Mouse (Mus musculus) adrenal gland, adult 8-10 months (tissue): ENCODE measurements around the gene Wfikkn1. TPM values are rescaled to one million over a fixed set of nuclear protein-coding genes. Genes with fewer than 3 reads are reported as not detected.

Experiments used
- DNase-seq: peaks from one replicate; pipeline ENCODE4 v3.0.0; 2022
- total RNA-seq, 4 experiments: library from RNA; stranded (reverse); gene quantifications; 2 replicates each; pipeline ENCODE4 v1.2.4; 2022

Gene Wfikkn1
- 1 to 10 TPM; 1.6 to 2.9 (median 2.0) TPM for total RNA-seq

- DNase-seq: no peak
These were observed at the start of gene Wfikkn1 for GRCm38 (mm10) chr17:25880196-25880910. Wfikkn1 (minus strand) TSS chr17:25880858.

DNA sequence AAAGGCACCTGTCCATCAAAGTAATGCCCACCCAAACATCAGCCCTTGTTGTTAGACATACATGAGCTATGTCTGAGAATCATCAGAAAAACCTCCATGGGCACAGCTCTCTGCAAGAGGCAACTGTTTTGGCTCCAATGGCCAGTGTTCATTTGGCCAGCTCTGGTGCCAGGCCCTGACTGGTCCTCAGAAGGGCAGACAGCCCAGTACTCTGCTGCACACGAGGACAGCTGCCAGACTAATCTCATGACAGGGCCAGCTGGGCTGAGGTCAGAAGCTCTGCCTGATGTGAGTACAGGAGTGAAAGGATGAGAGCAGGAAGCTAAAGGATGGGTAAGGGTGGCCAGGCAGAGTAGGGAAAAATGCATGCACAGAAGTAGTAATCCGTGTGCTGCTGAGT is 44.7 kb upstream of the Wfikkn1 start:
- DNase-seq: no peak

- no peak for DNase-seq
These were observed 41.5 kb upstream of the Wfikkn1 start for GRCm38 (mm10) chr17:25922120-25922519.

- peak; percentile 100 for DNase-seq
These were observed 39.4 kb upstream of the Wfikkn1 start for GRCm38 (mm10) chr17:25919786-25920642.

DNA sequence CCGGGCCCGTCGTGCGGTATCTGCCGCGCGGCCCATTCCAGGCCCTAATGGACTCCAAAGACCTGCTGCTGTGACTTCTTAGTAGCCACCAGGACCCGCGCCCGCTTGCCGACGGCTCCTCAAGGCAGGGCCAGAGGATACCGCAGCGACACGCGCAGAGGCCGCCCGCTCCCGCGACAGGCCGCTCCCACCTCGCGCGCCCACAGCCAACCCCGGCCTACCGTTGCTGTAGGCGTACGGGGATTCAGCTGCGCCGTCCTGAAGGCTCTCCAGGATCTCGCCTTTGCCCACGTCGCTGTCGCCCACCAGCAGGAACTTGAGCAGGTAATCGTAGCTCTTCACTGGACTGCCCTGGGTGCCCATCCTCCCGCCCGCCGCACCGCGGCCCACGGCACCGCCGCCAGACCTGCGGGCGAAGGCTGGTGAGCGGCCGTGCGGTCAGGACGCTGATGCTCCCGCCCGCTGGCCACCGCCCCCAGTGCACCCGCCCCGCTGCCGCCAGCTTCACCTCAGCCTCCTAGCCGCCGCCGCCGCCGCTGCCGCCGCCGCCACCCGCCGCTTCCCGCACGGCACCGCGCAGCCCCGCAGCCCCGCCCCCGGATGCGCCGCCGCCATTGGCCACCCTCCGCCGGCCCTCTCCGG is 38.6 kb upstream of the Wfikkn1 start, which contains the start of gene Rab40c:
Gene Rab40c, minus strand, starts transcription at position 584 of the 642 bp plus-strand sequence.
- no peak for DNase-seq

- no peak for DNase-seq
These were observed 37.5 kb upstream of the Wfikkn1 start for GRCm38 (mm10) chr17:25918037-25918750.

GRCm38 (mm10) chr17:25916931-25917647 is 36.4 kb upstream of the Wfikkn1 start:
- peak; percentile 86 for DNase-seq

- peak; percentile 29 for DNase-seq
These were observed 33.6 kb upstream of the Wfikkn1 start for GRCm38 (mm10) chr17:25914295-25914694.

- DNase-seq: no peak
These were observed 33.2 kb upstream of the Wfikkn1 start for GRCm38 (mm10) chr17:25913877-25914275.

DNA sequence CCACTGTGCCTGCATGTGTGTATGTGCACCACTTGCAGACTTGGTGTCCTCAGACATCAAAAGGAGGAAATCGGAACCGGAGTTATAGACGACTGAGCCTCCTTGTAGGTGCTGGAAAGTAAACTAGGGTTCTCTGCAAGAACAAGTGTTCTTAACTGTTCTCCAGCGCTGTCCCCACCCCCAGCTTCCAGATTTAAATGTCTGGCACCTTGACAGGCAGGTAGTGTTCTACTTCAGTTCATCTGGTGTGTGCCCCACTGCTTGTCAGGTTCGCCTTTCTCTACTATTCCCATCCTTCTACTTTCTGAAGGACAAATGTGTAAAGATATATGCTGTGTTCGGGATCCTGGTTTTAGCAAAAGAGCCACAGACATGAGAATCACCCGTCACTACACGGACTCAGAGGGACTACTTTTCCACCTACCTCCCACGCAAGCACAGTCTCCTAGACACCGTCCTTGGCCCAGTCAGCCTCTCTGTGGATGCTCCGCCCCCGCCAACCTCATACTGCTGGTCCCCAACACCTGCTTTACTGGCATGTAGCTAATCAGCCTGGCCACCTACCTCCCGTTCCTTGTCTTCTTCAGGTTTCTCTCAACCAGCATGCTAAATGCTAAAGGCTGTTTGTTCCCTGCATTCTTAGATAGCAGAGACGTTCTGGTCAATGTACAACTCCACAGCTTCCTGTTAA is 32.7 kb upstream of the Wfikkn1 start:
- peak; percentile 58 for DNase-seq

DNA sequence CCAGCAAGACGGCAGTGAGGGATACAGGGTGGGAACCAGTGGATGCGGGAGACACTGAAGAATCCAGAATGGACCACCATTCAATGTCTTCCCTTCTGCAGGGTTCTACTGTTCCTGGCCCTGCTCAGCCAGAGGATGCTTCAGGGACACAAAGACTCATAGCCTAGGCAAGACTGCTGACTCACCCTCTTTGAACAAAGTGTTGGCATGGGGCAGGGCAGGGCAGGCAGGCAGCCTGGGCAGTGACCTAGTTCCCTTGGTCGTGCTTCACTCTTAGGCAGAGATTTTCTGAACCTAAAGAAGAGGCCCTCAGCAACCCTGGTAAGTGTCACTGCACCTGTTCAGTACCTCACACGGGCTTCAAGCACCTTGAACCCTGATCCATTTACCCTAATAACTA is 31.2 kb upstream of the Wfikkn1 start:
- peak; percentile 79 for DNase-seq

DNA sequence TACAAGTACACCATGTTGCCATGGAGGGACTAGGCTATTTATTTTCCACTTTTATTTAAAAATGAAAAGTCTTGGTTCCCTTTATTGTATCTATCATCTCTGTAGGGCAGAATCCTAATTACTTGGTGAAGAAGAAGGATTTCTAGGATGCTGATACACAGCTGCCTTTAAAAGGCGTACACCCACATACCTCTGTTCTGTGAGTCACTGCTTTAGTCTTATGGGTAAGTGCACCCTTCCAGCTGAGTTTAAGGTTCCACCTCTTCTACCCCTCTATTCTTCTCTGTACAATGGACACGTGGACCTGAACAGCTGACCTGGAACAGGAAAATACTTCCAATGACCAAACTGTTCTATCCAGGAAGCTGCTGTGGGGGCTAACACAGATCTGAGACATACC is 27.0 kb upstream of the Wfikkn1 start:
- DNase-seq: no peak

DNA sequence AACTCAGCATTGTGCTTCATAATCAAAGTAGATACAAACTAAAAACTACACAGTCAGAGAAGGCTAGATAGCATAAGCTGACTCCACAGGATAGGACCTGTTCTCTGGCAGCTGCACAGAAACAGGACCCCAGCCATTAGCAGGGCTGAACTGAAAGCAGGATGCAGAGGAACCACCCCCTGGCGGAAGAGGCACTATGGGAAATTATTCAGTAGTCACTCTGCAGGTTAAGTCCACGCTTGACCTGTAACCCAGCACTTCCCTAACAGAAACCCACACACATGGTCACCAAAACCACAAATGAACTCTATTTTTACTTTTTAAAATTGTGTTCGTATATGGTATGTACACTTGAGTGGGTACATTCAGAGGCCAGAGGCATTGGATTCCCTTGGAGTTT is 22.4 kb upstream of the Wfikkn1 start:
- no peak for DNase-seq

DNA sequence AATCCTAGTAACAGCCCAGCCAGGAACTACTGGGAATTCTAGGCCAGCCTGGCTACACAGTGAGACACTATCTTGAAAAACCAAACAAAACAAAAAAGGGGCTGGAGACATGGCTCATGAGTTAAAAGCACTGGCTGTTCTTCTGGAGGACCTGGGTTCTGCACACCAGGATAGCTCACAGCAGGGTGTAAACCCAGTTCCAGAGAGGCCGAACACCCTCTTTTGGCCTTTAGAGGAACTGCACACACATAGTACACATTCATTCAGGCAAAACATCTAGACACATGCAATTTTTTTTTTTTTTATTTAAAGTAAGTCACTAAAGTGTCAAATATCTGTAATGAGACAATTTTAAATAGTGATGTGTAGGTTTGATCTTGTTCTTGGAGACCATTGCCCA is 19.5 kb upstream of the Wfikkn1 start:
- DNase-seq: no peak

- DNase-seq: no peak
These were observed 15.2 kb upstream of the Wfikkn1 start for GRCm38 (mm10) chr17:25895891-25896290.

GRCm38 (mm10) chr17:25895415-25895814 is 14.8 kb upstream of the Wfikkn1 start:
- no peak for DNase-seq

GRCm38 (mm10) chr17:25893975-25894617 is 13.4 kb upstream of the Wfikkn1 start:
- DNase-seq: no peak

GRCm38 (mm10) chr17:25888837-25889236 is 8.2 kb upstream of the Wfikkn1 start:
- DNase-seq: no peak

DNA sequence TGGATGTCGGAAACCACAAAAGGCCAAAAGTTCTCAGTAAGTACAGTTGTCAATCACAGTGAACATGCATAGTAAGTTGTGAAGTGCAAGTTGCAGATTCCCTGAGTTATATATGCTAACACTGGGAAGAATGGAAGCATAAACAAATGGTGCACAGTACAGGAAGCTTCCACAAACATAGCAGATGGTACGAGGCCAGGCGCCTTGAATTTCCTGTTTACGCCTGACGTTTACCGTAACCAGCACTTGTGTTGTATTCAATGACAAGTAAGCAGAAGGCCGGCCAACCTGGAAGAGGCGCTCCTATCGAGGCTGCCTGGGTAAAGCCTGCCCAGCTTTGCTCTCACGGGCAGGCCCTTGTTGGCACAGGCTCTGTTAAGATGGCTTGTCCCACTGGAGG is 6.8 kb upstream of the Wfikkn1 start:
- DNase-seq: no peak

- DNase-seq: no peak
These were observed 6.1 kb upstream of the Wfikkn1 start for GRCm38 (mm10) chr17:25886806-25887205.

DNA sequence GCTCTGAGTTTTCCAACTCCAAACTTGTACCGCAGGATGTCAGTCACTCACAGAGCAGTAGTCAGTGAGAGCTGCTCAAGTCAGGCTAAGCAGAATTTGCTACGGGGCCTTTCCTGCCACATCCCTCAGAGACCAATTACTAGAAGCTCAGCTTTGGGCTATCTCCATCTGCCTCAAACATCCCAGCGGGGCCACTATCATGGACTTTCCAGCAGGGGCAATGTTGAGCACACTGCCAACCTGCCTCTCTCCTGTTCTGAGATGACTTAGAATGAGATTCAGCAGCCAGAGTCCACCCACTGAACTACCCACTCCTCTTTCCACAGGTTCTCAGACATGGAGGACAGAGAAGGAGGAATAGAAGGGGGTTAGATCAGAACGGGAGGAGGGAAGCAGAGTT is 5.0 kb upstream of the Wfikkn1 start:
- DNase-seq: no peak
